9 mouse cellular contexts compared by ENCODE assay signal in the genomic region with DNA sequence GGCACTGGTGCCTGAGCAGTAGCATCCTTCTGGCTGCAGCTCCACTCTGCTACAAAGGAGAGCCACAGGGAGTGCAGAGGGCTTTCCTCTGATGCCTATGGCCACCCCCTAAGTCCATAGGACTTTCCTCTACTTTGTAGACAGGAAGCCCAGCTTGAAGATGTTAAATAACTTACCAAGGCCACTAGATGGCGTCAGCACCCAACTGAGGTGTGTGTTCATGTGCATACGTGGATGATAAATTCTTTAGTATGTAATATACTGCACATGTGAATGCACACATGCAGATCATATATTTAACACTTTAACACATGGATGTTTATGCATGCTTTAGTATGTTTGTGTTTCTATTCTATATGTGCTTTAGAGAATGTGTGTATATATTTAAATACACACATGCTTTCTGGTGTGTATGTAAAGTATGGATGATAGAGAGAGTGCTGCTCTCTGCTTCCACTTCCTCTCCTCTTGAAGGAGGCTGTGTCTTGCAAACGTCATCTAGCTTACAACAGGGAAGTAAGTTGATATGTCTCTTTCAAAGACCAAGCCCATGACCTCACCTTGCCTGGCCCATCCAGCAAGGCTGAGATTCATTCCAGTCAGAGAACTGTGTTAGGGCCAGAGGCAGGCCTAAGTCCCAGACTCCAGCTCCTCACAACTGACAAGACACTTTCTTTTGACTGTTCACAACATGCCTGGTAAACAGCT. TPM values are rescaled to one million over a fixed set of nuclear protein-coding genes. Genes with fewer than 3 reads are reported as not detected.
DNase-seq lines count a peak whose midpoint lies in the region; ATAC-seq and TF ChIP-seq lines count a peak whose summit lies in the region.
"Had no signal": no experiment of that assay in that cellular context is flagged by ENCODE, and none has a peak within 500 bp of the region (broad histone marks: within the 10 kb centered on the region; RNA-seq: fewer than 3 reads in every experiment).

No protein-coding gene starts in this region.

- TF ChIP-seq EP300 in ES-Bruce4 (IDR thresholded peaks at IDR 0.05; ENCODE audit: insufficient read depth, low read depth, low read length), result no peak

- H3K4me2 ChIP-seq in kidney, postnatal 0 days (ENCODE audit: low read length), result no peak overlapping the region
- H3K4me2 ChIP-seq in kidney, embryonic 15.5 days, result no peak overlapping the region
- H3K4me2 ChIP-seq: lung, embryonic 15.5 days had no signal

- peak; percentile 70 for TF ChIP-seq CTCF in kidney, postnatal 0 days (IDR thresholded peaks at IDR 0.05; ENCODE audit: low read depth)
- peak; percentile 31 for TF ChIP-seq CTCF in ES-Bruce4 (IDR thresholded peaks at IDR 0.05; ENCODE audit: low read depth, low read length)

- H3K4me3 ChIP-seq in kidney, postnatal 0 days (replicated peaks; ENCODE audit: low read depth, low read length), result no peak overlapping the region
- H3K4me3 ChIP-seq in kidney, embryonic 15.5 days (replicated peaks), result no peak overlapping the region
- no peak overlapping the region for H3K4me3 ChIP-seq in ES-Bruce4 (ENCODE audit: low read depth, low read length)
- H3K4me3 ChIP-seq: lung, embryonic 15.5 days had no signal

- no peaks in the 10 kb centered on the region for H3K27me3 ChIP-seq in kidney, postnatal 0 days (ENCODE audit: insufficient read depth, low read length)
- no peaks in the 10 kb centered on the region for H3K27me3 ChIP-seq in kidney, embryonic 15.5 days
- H3K27me3 ChIP-seq in ES-Bruce4 (ENCODE audit: control insufficient read depth, insufficient read depth, low read length, poor library complexity, severe bottlenecking), result no peaks in the 10 kb centered on the region; the same call in 1 of the 2 replicates
- H3K27me3 ChIP-seq: lung, embryonic 15.5 days had no signal

- no peak overlapping the region for H3K9ac ChIP-seq in kidney, postnatal 0 days (ENCODE audit: low read depth, low read length)
- no peak overlapping the region for H3K9ac ChIP-seq in kidney, embryonic 15.5 days
- H3K9ac ChIP-seq in ES-Bruce4 (ENCODE audit: low read depth, poor library complexity, severe bottlenecking), result no peak overlapping the region
- H3K9ac ChIP-seq: lung, embryonic 15.5 days had no signal

- H3K9me3 ChIP-seq in kidney, postnatal 0 days (replicated peaks; ENCODE audit: low read length), result no peaks in the 10 kb centered on the region
- no peaks in the 10 kb centered on the region for H3K9me3 ChIP-seq in kidney, embryonic 15.5 days (replicated peaks)
- H3K9me3 ChIP-seq in ES-Bruce4 (replicated peaks; ENCODE audit: control insufficient read depth, insufficient read depth, low read length, poor library complexity, severe bottlenecking), result no peaks in the 10 kb centered on the region
- H3K9me3 ChIP-seq: lung, embryonic 15.5 days had no signal

- no peak for ATAC-seq in kidney, postnatal 0 days (replicated peaks; ENCODE audit: low FRiP score, low read depth)
- no peak for ATAC-seq in kidney, embryonic 15.5 days (replicated peaks; ENCODE audit: low FRiP score)

- no peak for TF ChIP-seq POLR2A in ES-Bruce4 (IDR thresholded peaks at IDR 0.05; ENCODE audit: insufficient read depth, low read length)

- H3K4me1 ChIP-seq in kidney, postnatal 0 days (replicated peaks; ENCODE audit: insufficient read depth, low read length), result 0 out of 2 replicates have a peak, but pooled peaks cover 4% of the 10 kb centered on the region
- peaks cover 13% of the 10 kb centered on the region for H3K4me1 ChIP-seq in kidney, embryonic 15.5 days
- H3K4me1 ChIP-seq in ES-Bruce4 (ENCODE audit: control insufficient read depth, insufficient read depth, low read length), result no peaks in the 10 kb centered on the region

- no peak overlapping the region for H3K27ac ChIP-seq in kidney, postnatal 0 days
- H3K27ac ChIP-seq in kidney, embryonic 15.5 days, result no peak overlapping the region
- no peak overlapping the region for H3K27ac ChIP-seq in ES-Bruce4 (ENCODE audit: insufficient read depth, low read length)
- H3K27ac ChIP-seq: lung, embryonic 15.5 days had no signal

- peak; percentile 73 for DNase-seq in kidney, postnatal 0 days (ENCODE audit: low spot score)
- DNase-seq in ZHBTc4 (ENCODE audit: low read depth, low spot score), result peak; percentile 66
- peak; percentile 60 for DNase-seq in mesoderm, embryonic 11.5 days (ENCODE audit: low read depth, low spot score)
- no peak for DNase-seq in cerebellum, adult 18-20 months
- DNase-seq in lung, postnatal 10 days, result no peak
- DNase-seq: gastrocnemius, postnatal 10 days had no signal

- 17% methylated on average over 3 of the region's 3 CpGs for WGBS in kidney, postnatal 0 days
- WGBS in kidney, embryonic 15.5 days, result 11% methylated on average over 3 of the region's 3 CpGs

- no peaks in the 10 kb centered on the region for H3K36me3 ChIP-seq in kidney, postnatal 0 days (ENCODE audit: insufficient read depth, low read length)
- no peaks in the 10 kb centered on the region for H3K36me3 ChIP-seq in kidney, embryonic 15.5 days
- H3K36me3 ChIP-seq in ES-Bruce4 (ENCODE audit: control insufficient read depth, insufficient read depth, low read length, poor library complexity, severe bottlenecking), result no peaks in the 10 kb centered on the region
- H3K36me3 ChIP-seq: lung, embryonic 15.5 days had no signal

RNA-seq across cellular contexts. Expression of a gene that starts 28.1 kb away (rescaled TPM):
- not detected in 2 replicates for polyA plus RNA-seq in kidney, postnatal 0 days (2015; fragmentation: Nextera tagmentation; extraction: Ambion mirVana)
- polyA plus RNA-seq in kidney, embryonic 15.5 days (2015; fragmentation: Nextera tagmentation; extraction: Ambion mirVana), result not detected in 2 replicates
- polyA plus RNA-seq in ES-Bruce4 (2011; ENCODE audit: insufficient read depth, insufficient read length, low read depth, missing spikeins), result not detected in 2 replicates
- polyA plus RNA-seq: lung, embryonic 15.5 days had no signal

Comparison
In these comparisons a context has a peak if more than half of its experiments do, and no peak if none do; other contexts are left out.
1. DNase-seq: peak in kidney, postnatal 0 days (single experiment), ZHBTc4 (single experiment) and mesoderm, embryonic 11.5 days (single experiment); none in cerebellum, adult 18-20 months (0 of 2) and lung, postnatal 10 days (single experiment).